Mouse (Mus musculus) forebrain, embryonic 12.5 days (tissue): ENCODE results near the gene Tnfrsf22. TPM values are rescaled to one million over a fixed set of nuclear protein-coding genes. Genes with fewer than 3 reads are reported as not detected.

ENCODE experiments used
- ATAC-seq: fragments of 200-750 bp; cut with Nextera tagmentation; 2 replicates; pipeline ENCODE4 v1.8.0; 2017; ENCODE audit warnings: moderate TSS enrichment; ENCODE audit not compliant: low FRiP score
- H3K27ac ChIP-seq: fragments of 300-500 bp; sonication (generic); 2 replicates; pipeline ENCODE4 v1.5.1; 2016; ENCODE audit warnings: mild to moderate bottlenecking
- H3K27me3 ChIP-seq: fragments of 300-500 bp; sonication (generic); 2 replicates; pipeline ENCODE4 v1.6.1; 2016; ENCODE audit warnings: mild to moderate bottlenecking
- H3K36me3 ChIP-seq: fragments of 300-500 bp; sonication (generic); replicated peaks from 2 replicates; pipeline ENCODE4 v1.6.1; 2016; ENCODE audit warnings: mild to moderate bottlenecking
- H3K4me1 ChIP-seq: fragments of 300-500 bp; sonication (generic); 2 replicates; pipeline ENCODE4 v1.6.1; 2016
- H3K4me2 ChIP-seq: fragments of 300-500 bp; sonication (generic); 2 replicates; pipeline ENCODE4 v1.6.1; 2016; ENCODE audit warnings: mild to moderate bottlenecking, moderate library complexity
- H3K4me3 ChIP-seq: fragments of 300-500 bp; sonication (generic); replicated peaks from 2 replicates; pipeline ENCODE4 v1.5.1; 2016; ENCODE audit warnings: mild to moderate bottlenecking
- H3K9ac ChIP-seq: fragments of 300-500 bp; sonication (generic); 2 replicates; pipeline ENCODE4 v1.6.1; 2016; ENCODE audit warnings: mild to moderate bottlenecking
- H3K9me3 ChIP-seq: fragments of 300-500 bp; sonication (generic); 2 replicates; pipeline ENCODE4 v1.6.1; 2016
- WGBS: fragments of 180-500 bp; shearing (Covaris S2); methylation state at CpG from one replicate; pipeline ENCODE4 v1.1.7; 2016; 5-methylcytosine and 5-hydroxymethylcytosine counted together
- polyA plus RNA-seq: library from polyadenylated mRNA; unstranded; fragments of >200 nt; fragmentation: Nextera tagmentation; extraction: Ambion mirVana; gene quantifications from 2 replicates; pipeline ENCODE4 v1.2.1, GENCODE M21; 2016

Tnfrsf22 gene
- polyA plus RNA-seq, 1 experiment from 2014 or later: 7.7 TPM

- Histone ChIP-seq H3K9me3 (no peaks in the 10 kb centered on the region), H3K4me3 (no peak overlapping the region), H3K9ac (no peak overlapping the region), H3K27me3 (no peaks in the 10 kb centered on the region), H3K4me2 (no peak overlapping the region), H3K36me3 (peaks cover 28% of the 10 kb centered on the region), H3K4me1 (peaks cover 23% of the 10 kb centered on the region), H3K27ac (peak overlapping the region; percentile 6; the same call in 1 of the 2 replicates)
- WGBS: 62% methylated on average over 5 of the region's 5 CpGs
- ATAC-seq: no peak
Observed at GRCm38 (mm10) chr7:143594865-143595264, 54.6 kb downstream of the Tnfrsf22 start.

- no peaks in the 10 kb centered on the region for H3K9me3 ChIP-seq
- no peak overlapping the region for H3K4me2 ChIP-seq
- H3K27ac ChIP-seq: no peak overlapping the region
- no peak for ATAC-seq
- H3K36me3 ChIP-seq: peaks cover 50% of the 10 kb centered on the region
- H3K4me3 ChIP-seq: no peak overlapping the region
- no peaks in the 10 kb centered on the region for H3K27me3 ChIP-seq
- WGBS: 89% methylated on average over 10 of the region's 10 CpGs
- no peak overlapping the region for H3K9ac ChIP-seq
- H3K4me1 ChIP-seq: peaks cover 11% of the 10 kb centered on the region; the same call in 1 of the 2 replicates
Observed at GRCm38 (mm10) chr7:143592255-143592654, 57.2 kb downstream of the Tnfrsf22 start.

- no peak for ATAC-seq
- WGBS: 93% methylated on average over 4 of the region's 4 CpGs
Observed at GRCm38 (mm10) chr7:143588006-143588405, 61.5 kb downstream of the Tnfrsf22 start.

GRCm38 (mm10) chr7:143587586-143587985 lies 61.9 kb downstream of the Tnfrsf22 start:
- WGBS: 95% methylated on average over 5 of the region's 5 CpGs
- Histone ChIP-seq H3K27ac (no peak overlapping the region), H3K9me3 (no peaks in the 10 kb centered on the region), H3K4me2 (no peak overlapping the region), H3K4me1 (no peaks in the 10 kb centered on the region), H3K36me3 (peaks cover 92% of the 10 kb centered on the region), H3K9ac (no peak overlapping the region), H3K4me3 (no peak overlapping the region), H3K27me3 (no peaks in the 10 kb centered on the region)
- no peak for ATAC-seq

More at GRCm38 (mm10) chr7:143588006-143588405, 61.5 kb downstream of the Tnfrsf22 start:
- no peaks in the 10 kb centered on the region for H3K4me1 ChIP-seq
- no peak overlapping the region for H3K9ac ChIP-seq
- no peak overlapping the region for H3K27ac ChIP-seq
- no peak overlapping the region for H3K4me2 ChIP-seq
- no peaks in the 10 kb centered on the region for H3K9me3 ChIP-seq
- peaks cover 88% of the 10 kb centered on the region for H3K36me3 ChIP-seq
- no peaks in the 10 kb centered on the region for H3K27me3 ChIP-seq
- no peak overlapping the region for H3K4me3 ChIP-seq

Other genes starting within 250 kb of the Tnfrsf22 start
- gene Cdkn1c, start 188.6 kb downstream of the Tnfrsf22 start, polyA plus RNA-seq: 326 and 351 TPM in 2 replicates
- 0.26 and 0.27 TPM in 2 replicates for gene Slc22a18, start 175.9 kb downstream of the Tnfrsf22 start, polyA plus RNA-seq
- 0.63 and 0.79 TPM in 2 replicates for gene Phlda2, start 146.5 kb downstream of the Tnfrsf22 start, polyA plus RNA-seq
- 357 and 369 TPM in 2 replicates for gene Nap1l4, start 100.6 kb downstream of the Tnfrsf22 start, polyA plus RNA-seq
- gene Cars, start 49.6 kb downstream of the Tnfrsf22 start, polyA plus RNA-seq: 69.0 and 74.3 TPM in 2 replicates
- gene Tnfrsf26, start 20.9 kb downstream of the Tnfrsf22 start, polyA plus RNA-seq: 0.12 and 0.22 TPM in 2 replicates
- gene Tnfrsf23, start 36.2 kb upstream of the Tnfrsf22 start, polyA plus RNA-seq: 0.28 and 0.51 TPM in 2 replicates
- gene Osbpl5, start 107.3 kb upstream of the Tnfrsf22 start, polyA plus RNA-seq: 15.1 and 17.5 TPM in 2 replicates
- not detected in 2 replicates for gene Mrgprg, start 117.3 kb upstream of the Tnfrsf22 start, polyA plus RNA-seq
- gene Mrgpre, start 134.8 kb upstream of the Tnfrsf22 start, polyA plus RNA-seq: 2.7 and 3.2 TPM in 2 replicates
- gene Nadsyn1, start 173.2 kb upstream of the Tnfrsf22 start, polyA plus RNA-seq: 8.5 and 10.7 TPM in 2 replicates
- 60.9 and 62.5 TPM in 2 replicates for gene Dhcr7, start 173.5 kb upstream of the Tnfrsf22 start, polyA plus RNA-seq
- gene Gm498, start 217.2 kb upstream of the Tnfrsf22 start, polyA plus RNA-seq: not detected in 2 replicates